Mouse (Mus musculus) heart, adult 2 months (tissue): ENCODE measurements at regions not wholly inside any gene's neighbourhood (a gene's known extent, or its start where the extent isn't known, plus 50 kb on each side); places are given as distances from the start of the nearest gene placed in this dataset.
"Not testable (repeated sequence)": the region's sequence is repeated elsewhere in the genome, so short reads cannot be mapped to it uniquely, and the experiment has no call there.

Source experiments
- DNase-seq, 2 experiments: peaks; one replicate each; pipeline ENCODE4 v3.0.0; 2021
- H3K27ac ChIP-seq: fragments of 200-600 bp; 2 replicates; pipeline ENCODE4 v1.8.1; 2022
- H3K27me3 ChIP-seq: fragments of 200-500 bp; 2 replicates; pipeline ENCODE4 v1.6.1; 2012; ENCODE audit warnings: mild to moderate bottlenecking, low read length, inconsistent platforms, mixed read lengths; ENCODE audit not compliant: control insufficient read depth, insufficient read depth
- H3K36me3 ChIP-seq: fragments of 200-500 bp; 2 replicates; pipeline ENCODE4 v1.6.1; 2012; ENCODE audit warnings: low read length, inconsistent platforms; ENCODE audit not compliant: control insufficient read depth, insufficient read depth
- H3K4me1 ChIP-seq: fragments of 200-500 bp; 2 replicates; pipeline ENCODE4 v1.6.1; 2011; ENCODE audit warnings: low read length; ENCODE audit not compliant: control insufficient read depth, insufficient read depth
- H3K4me3 ChIP-seq: fragments of 200-600 bp; 2 replicates; pipeline ENCODE4 v1.8.1; 2022
- H3K79me2 ChIP-seq: fragments of 200-500 bp; replicated peaks from 2 replicates; pipeline ENCODE4 v1.6.1; 2012; ENCODE audit warnings: mild to moderate bottlenecking, inconsistent platforms, low read length, moderate library complexity, mixed read lengths; ENCODE audit not compliant: control insufficient read depth, insufficient read depth
- H3K9ac ChIP-seq: fragments of 200-500 bp; 2 replicates; pipeline ENCODE4 v1.6.1; 2012; ENCODE audit warnings: low read depth, mild to moderate bottlenecking, control low read depth, inconsistent platforms, low read length, mixed read lengths
- CTCF ChIP-seq: fragments of 200-600 bp; IDR thresholded peaks from 2 replicates; pipeline ENCODE4 v1.8.1; 2022; ENCODE audit warnings: antibody characterized with exemption, mild to moderate bottlenecking, moderate library complexity
- EP300 ChIP-seq: fragments of 200-500 bp; IDR thresholded peaks from 2 replicates; pipeline ENCODE4 v1.6.1; 2011; ENCODE audit warnings: low read depth, low read length, control low read depth; ENCODE audit not compliant: insufficient read depth
- POLR2A ChIP-seq: fragments of 200-500 bp; IDR thresholded peaks from 2 replicates; pipeline ENCODE4 v1.6.1; 2011; ENCODE audit warnings: mild to moderate bottlenecking, low read depth, low read length, control low read depth; ENCODE audit not compliant: insufficient read depth
- WGBS: fragments of 180-500 bp; shearing (Covaris S2); methylation state at CpG from one replicate; pipeline ENCODE4 v1.1.7; 2018; 5-methylcytosine and 5-hydroxymethylcytosine counted together
- intact Hi-C: fragments of 180-260 bp; cut with DNase I; formaldehyde crosslinking; loops from one replicate; pipeline ENCODE4 v1.15.1; 2025

DNA sequence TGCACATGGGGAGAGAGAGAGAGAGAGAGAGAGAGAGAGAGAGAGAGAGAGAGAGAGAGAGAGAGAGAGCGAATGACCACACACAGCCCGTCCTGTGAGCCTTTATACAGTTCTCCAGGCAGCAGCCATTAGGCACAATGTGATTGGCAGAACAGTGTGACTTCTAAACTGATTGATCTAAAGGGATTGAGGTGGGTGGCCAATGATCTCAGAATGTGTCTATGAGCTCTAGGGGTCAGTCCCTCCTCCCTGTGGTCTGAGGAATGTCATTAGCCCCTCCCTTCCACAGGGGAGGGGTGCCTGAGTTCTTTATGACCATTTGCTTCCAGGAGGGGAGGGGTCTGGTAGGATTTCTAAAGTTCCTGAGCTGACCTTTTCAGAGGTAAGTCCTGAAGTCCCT, 62.1 kb downstream of the Duxbl3 start:
- H3K4me1 ChIP-seq, H3K27me3 ChIP-seq, intact Hi-C loops, H3K4me3 ChIP-seq, H3K79me2 ChIP-seq, H3K36me3 ChIP-seq, H3K9ac ChIP-seq, DNase-seq, H3K27ac ChIP-seq: not testable (repeated sequence)
- WGBS: 89% methylated on average over 2 of the region's 2 CpGs

DNA sequence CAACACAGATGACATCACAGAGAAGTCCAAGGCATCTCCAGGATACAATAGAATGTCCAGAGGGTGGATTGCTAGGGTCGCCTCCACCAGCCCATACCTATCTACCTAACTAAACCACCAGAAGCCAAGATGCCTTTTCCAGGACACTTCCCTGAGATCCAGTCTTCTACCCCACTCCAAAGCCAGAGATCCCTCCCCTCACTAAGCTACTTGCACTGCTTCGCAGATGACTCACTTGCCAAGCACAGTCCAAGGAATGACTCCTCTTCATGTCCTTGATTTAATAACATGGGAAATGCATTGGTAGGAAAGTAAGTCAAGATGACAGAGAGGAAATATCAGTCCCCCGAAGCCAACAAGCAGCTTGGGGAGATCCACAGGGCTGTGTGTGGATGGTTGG, 63.0 kb downstream of the Duxbl3 start:
- no peaks in the 10 kb centered on the region for H3K36me3 ChIP-seq
- 82% methylated on average over 3 of the region's 3 CpGs for WGBS
- no peaks in the 10 kb centered on the region for H3K27me3 ChIP-seq
- DNase-seq: no peak
- H3K4me1 ChIP-seq: no peaks in the 10 kb centered on the region; the same call in 1 of the 2 replicates
- no peak overlapping the region for H3K4me3 ChIP-seq
- no peaks in the 10 kb centered on the region for H3K79me2 ChIP-seq
- TF ChIP-seq POLR2A: no peak
- no peak for TF ChIP-seq EP300
- TF ChIP-seq CTCF: no peak
- no peak overlapping the region for H3K27ac ChIP-seq
- intact Hi-C loops: no loop called here
- H3K9ac ChIP-seq: no peak overlapping the region

- Histone ChIP-seq H3K27me3 (no peaks in the 10 kb centered on the region), H3K27ac (no peak overlapping the region), H3K9ac (no peak overlapping the region), H3K4me1 (no peaks in the 10 kb centered on the region), H3K79me2 (no peaks in the 10 kb centered on the region), H3K36me3 (no peaks in the 10 kb centered on the region), H3K4me3 (no peak overlapping the region)
- WGBS: 80% methylated on average over 6 of the region's 6 CpGs
- DNase-seq: no peak
- intact Hi-C loops: no loop called here
- TF ChIP-seq CTCF: no peak
- no peak for TF ChIP-seq POLR2A
- no peak for TF ChIP-seq EP300
Observed at GRCm38 (mm10) chr14:26328562-26328961, 70.8 kb downstream of the Duxbl3 start.

- H3K27me3 ChIP-seq: no peaks in the 10 kb centered on the region
- no peaks in the 10 kb centered on the region for H3K4me1 ChIP-seq
- no peaks in the 10 kb centered on the region for H3K36me3 ChIP-seq
- intact Hi-C loops: no loop called here
- no peak for DNase-seq
- no peaks in the 10 kb centered on the region for H3K79me2 ChIP-seq
- H3K4me3 ChIP-seq: no peak overlapping the region
- H3K27ac ChIP-seq: no peak overlapping the region
- TF ChIP-seq EP300 (no peak), POLR2A (no peak), CTCF (no peak)
- WGBS: 84% methylated on average over 5 of the region's 5 CpGs
- H3K9ac ChIP-seq: no peak overlapping the region
Observed at GRCm38 (mm10) chr14:26341111-26341510, 83.3 kb downstream of the Duxbl3 start.

DNA sequence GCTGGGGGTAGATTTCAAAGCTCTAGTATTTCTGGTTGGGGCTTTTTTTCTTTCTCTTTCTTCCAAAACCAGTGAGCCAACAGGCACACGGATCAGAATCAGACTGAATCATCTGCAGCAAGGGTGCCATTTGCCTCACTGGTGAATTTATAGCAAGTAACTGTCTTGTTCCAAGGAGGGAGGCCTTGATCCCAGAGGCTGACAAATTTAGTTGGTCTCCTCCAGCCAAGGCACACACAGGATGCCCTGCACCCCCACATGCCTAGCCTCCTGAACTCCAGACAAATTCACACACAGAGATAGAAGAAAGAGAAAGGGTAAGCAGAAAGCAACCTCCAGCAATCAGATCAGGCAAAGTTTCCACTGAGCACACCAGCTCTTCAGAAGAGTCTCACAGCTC, 87.5 kb downstream of the Duxbl3 start:
- TF ChIP-seq CTCF (no peak), EP300 (no peak), POLR2A (no peak)
- Histone ChIP-seq H3K79me2 (no peaks in the 10 kb centered on the region), H3K9ac (no peak overlapping the region), H3K27me3 (no peaks in the 10 kb centered on the region), H3K36me3 (no peaks in the 10 kb centered on the region), H3K27ac (no peak overlapping the region), H3K4me1 (no peaks in the 10 kb centered on the region), H3K4me3 (no peak overlapping the region)
- no peak for DNase-seq
- WGBS: 64% methylated on average over 1 of the region's 1 CpGs
- intact Hi-C loops: no loop called here

- DNase-seq: no peak
- Histone ChIP-seq H3K36me3 (no peaks in the 10 kb centered on the region), H3K27me3 (no peaks in the 10 kb centered on the region), H3K79me2 (no peaks in the 10 kb centered on the region), H3K4me3 (no peak overlapping the region), H3K27ac (no peak overlapping the region), H3K4me1 (no peaks in the 10 kb centered on the region), H3K9ac (no peak overlapping the region)
- 89% methylated on average over 4 of the region's 4 CpGs for WGBS
- TF ChIP-seq CTCF: no peak
- intact Hi-C loops: no loop called here
Observed at GRCm38 (mm10) chr14:26347296-26347695, 89.5 kb downstream of the Duxbl3 start.

- Histone ChIP-seq H3K4me1 (no peaks in the 10 kb centered on the region), H3K4me3 (no peak overlapping the region), H3K36me3 (no peaks in the 10 kb centered on the region), H3K27me3 (no peaks in the 10 kb centered on the region), H3K27ac (no peak overlapping the region), H3K9ac (no peak overlapping the region), H3K79me2 (no peaks in the 10 kb centered on the region)
- no peak for DNase-seq
- intact Hi-C loops: no loop called here
- no peak for TF ChIP-seq CTCF
- TF ChIP-seq POLR2A: no peak
- TF ChIP-seq EP300: no peak
- 18% methylated on average over 1 of the region's 1 CpGs for WGBS
Observed at GRCm38 (mm10) chr14:26352927-26353326, 95.2 kb downstream of the Duxbl3 start.
